10 mouse cellular contexts compared by ENCODE assay signal in genomic region chr9:111356386-111356785, GRCm38 (mm10). TPM values are rescaled to one million over a fixed set of nuclear protein-coding genes. Genes with fewer than 3 reads are reported as not detected.
DNase-seq lines count a peak whose midpoint lies in the region; ATAC-seq and TF ChIP-seq lines count a peak whose summit lies in the region.
"Had no signal": no experiment of that assay in that cellular context is flagged by ENCODE, and none has a peak within 500 bp of the region (broad histone marks: within the 10 kb centered on the region; RNA-seq: fewer than 3 reads in every experiment).

No protein-coding gene starts in this region.

- H3K36me3 ChIP-seq in heart, embryonic 11.5 days (ENCODE audit: control insufficient read depth, insufficient read depth, low read length): no peaks in the 10 kb centered on the region
- no peaks in the 10 kb centered on the region for H3K36me3 ChIP-seq in midbrain, embryonic 10.5 days
- no peaks in the 10 kb centered on the region for H3K36me3 ChIP-seq in midbrain, embryonic 16.5 days (ENCODE audit: control insufficient read depth, insufficient read depth, low read length)
- no peaks in the 10 kb centered on the region for H3K36me3 ChIP-seq in forebrain, postnatal 0 days (ENCODE audit: insufficient read depth)
- H3K36me3 ChIP-seq: limb, embryonic 12.5 days had no signal

- no peaks in the 10 kb centered on the region for H3K9me3 ChIP-seq in heart, embryonic 11.5 days (replicated peaks; ENCODE audit: control insufficient read depth, low read length)
- no peaks in the 10 kb centered on the region for H3K9me3 ChIP-seq in midbrain, embryonic 10.5 days (replicated peaks)
- H3K9me3 ChIP-seq in midbrain, embryonic 16.5 days (replicated peaks; ENCODE audit: control insufficient read depth, low read length, poor library complexity, severe bottlenecking): no peaks in the 10 kb centered on the region
- no peaks in the 10 kb centered on the region for H3K9me3 ChIP-seq in forebrain, postnatal 0 days (ENCODE audit: low read length)
- H3K9me3 ChIP-seq: limb, embryonic 12.5 days had no signal

- no peaks in the 10 kb centered on the region for H3K4me1 ChIP-seq in heart, embryonic 11.5 days (ENCODE audit: control insufficient read depth, insufficient read depth, low read length)
- H3K4me1 ChIP-seq in midbrain, embryonic 10.5 days: peaks cover 10% of the 10 kb centered on the region
- H3K4me1 ChIP-seq in midbrain, embryonic 16.5 days (ENCODE audit: control insufficient read depth, insufficient read depth, low read length): peaks cover 15% of the 10 kb centered on the region
- H3K4me1 ChIP-seq in forebrain, postnatal 0 days (ENCODE audit: insufficient read depth): no peaks in the 10 kb centered on the region
- H3K4me1 ChIP-seq: limb, embryonic 12.5 days had no signal

- no peak overlapping the region for H3K27ac ChIP-seq in heart, embryonic 11.5 days (ENCODE audit: low read depth, low read length)
- no peak overlapping the region for H3K27ac ChIP-seq in midbrain, embryonic 10.5 days (replicated peaks)
- H3K27ac ChIP-seq in midbrain, embryonic 16.5 days (ENCODE audit: low read length): no peak overlapping the region
- H3K27ac ChIP-seq in forebrain, postnatal 0 days (ENCODE audit: low read depth, low read length): no peak overlapping the region
- H3K27ac ChIP-seq: limb, embryonic 12.5 days had no signal

- WGBS in heart, embryonic 11.5 days (ENCODE audit: insufficient replicate concordance): 37% methylated on average over 3 of the region's 3 CpGs
- 41% methylated on average over 3 of the region's 3 CpGs for WGBS in midbrain, embryonic 10.5 days
- WGBS in midbrain, embryonic 16.5 days: 34% methylated on average over 3 of the region's 3 CpGs
- WGBS in forebrain, postnatal 0 days: 36% methylated on average over 3 of the region's 3 CpGs

- intact Hi-C loops in left cerebral cortex, postnatal 36 days (cut with DNase I): loop anchor here (2.0 kb wide), 1 partner anchor 122 kb away; no protein-coding TSS in a partner anchor

- TF ChIP-seq CTCF in forebrain, postnatal 0 days (IDR thresholded peaks at IDR 0.05; ENCODE audit: low read depth): peak; percentile 79

- H3K4me2 ChIP-seq in heart, embryonic 11.5 days: no peak overlapping the region
- no peak overlapping the region for H3K4me2 ChIP-seq in midbrain, embryonic 16.5 days (ENCODE audit: low read length)
- H3K4me2 ChIP-seq in forebrain, postnatal 0 days (ENCODE audit: low read depth): no peak overlapping the region
- H3K4me2 ChIP-seq: limb, embryonic 12.5 days had no signal

- DNase-seq in heart, adult 18-20 months: peak; percentile 8 to 19
- DNase-seq in midbrain, embryonic 10.5 days (ENCODE audit: low spot score): peak; percentile 47
- peak; percentile 70 for DNase-seq in forebrain, postnatal 0 days
- DNase-seq in skeletal muscle tissue, adult 2 months (ENCODE audit: low read depth, low spot score): peak; percentile 16
- no peak for DNase-seq in left cerebral cortex, postnatal 36 days (ENCODE audit: low spot score in 2 of 2)
- no peak for DNase-seq in B cell, adult 2 months

- no peaks in the 10 kb centered on the region for H3K27me3 ChIP-seq in heart, embryonic 11.5 days (ENCODE audit: control insufficient read depth, insufficient read depth, low read length)
- H3K27me3 ChIP-seq in midbrain, embryonic 10.5 days (ENCODE audit: low read depth, poor library complexity, severe bottlenecking): no peaks in the 10 kb centered on the region
- no peaks in the 10 kb centered on the region for H3K27me3 ChIP-seq in midbrain, embryonic 16.5 days (ENCODE audit: control insufficient read depth, insufficient read depth, low read depth, low read length)
- no peaks in the 10 kb centered on the region for H3K27me3 ChIP-seq in forebrain, postnatal 0 days (ENCODE audit: insufficient read depth, low read length)
- H3K27me3 ChIP-seq: limb, embryonic 12.5 days had no signal

- H3K4me3 ChIP-seq in heart, embryonic 11.5 days (ENCODE audit: low read depth, low read length): no peak overlapping the region
- H3K4me3 ChIP-seq in midbrain, embryonic 10.5 days: no peak overlapping the region
- H3K4me3 ChIP-seq in midbrain, embryonic 16.5 days (ENCODE audit: low read depth, low read length): no peak overlapping the region
- no peak overlapping the region for H3K4me3 ChIP-seq in forebrain, postnatal 0 days (ENCODE audit: low read depth, low read length)
- H3K4me3 ChIP-seq: erythroblast, embryonic 14.5 days; limb, embryonic 12.5 days had no signal

- no peak for ATAC-seq in heart, embryonic 11.5 days (replicated peaks; ENCODE audit: insufficient number of reproducible peaks, low FRiP score, low TSS enrichment)
- ATAC-seq in midbrain, embryonic 16.5 days: no peak
- ATAC-seq in forebrain, postnatal 0 days: 0 out of 2 replicates have a peak, but pooled peaks have one; percentile 50

- no peak overlapping the region for H3K9ac ChIP-seq in heart, embryonic 11.5 days (ENCODE audit: low read depth, low read length)
- H3K9ac ChIP-seq in midbrain, embryonic 16.5 days (ENCODE audit: low read depth, low read length): no peak overlapping the region
- H3K9ac ChIP-seq in forebrain, postnatal 0 days: no peak overlapping the region
- H3K9ac ChIP-seq: limb, embryonic 12.5 days had no signal

RNA-seq across cellular contexts. Expression of gene Trank1, which starts 44.8 kb away (rescaled TPM):
- total RNA-seq in heart, adult 18-20 months (2021): not detected
- polyA plus RNA-seq in heart, embryonic 11.5 days (2014; fragmentation: Nextera tagmentation; extraction: Ambion mirVana): 0.11 and 0.13 TPM in 2 replicates
- 0.05 and 0.39 TPM in 2 replicates for polyA plus RNA-seq in midbrain, embryonic 10.5 days (2016; fragmentation: Nextera tagmentation; extraction: Ambion mirVana)
- 17.7 and 20.7 TPM in 2 replicates for polyA plus RNA-seq in midbrain, embryonic 16.5 days (2015; fragmentation: Nextera tagmentation; extraction: Ambion mirVana)
- total RNA-seq in forebrain, postnatal 0 days (2014; rRNA removed): 61.7 and 92.5 TPM in 2 replicates
- 7.5 and 10.9 TPM in 2 replicates for polyA plus RNA-seq in forebrain, postnatal 0 days (2015; fragmentation: Nextera tagmentation; extraction: Ambion mirVana)
- 100 to 1,000 TPM; 213 to 319 TPM for total RNA-seq in left cerebral cortex, postnatal 36 days (2021)
- polyA plus RNA-seq: erythroblast, embryonic 14.5 days had no signal

Comparison
In these comparisons a context has a peak if more than half of its experiments do, and no peak if none do; other contexts are left out.
1. DNase-seq: peak in heart, adult 18-20 months (2 of 2), midbrain, embryonic 10.5 days (single experiment), forebrain, postnatal 0 days (single experiment) and skeletal muscle tissue, adult 2 months (single experiment); none in left cerebral cortex, postnatal 36 days (0 of 2) and B cell, adult 2 months (0 of 2).